Mouse (Mus musculus): ENCODE results near the gene Olfr1535.

Olfr1535 gene

DNA sequence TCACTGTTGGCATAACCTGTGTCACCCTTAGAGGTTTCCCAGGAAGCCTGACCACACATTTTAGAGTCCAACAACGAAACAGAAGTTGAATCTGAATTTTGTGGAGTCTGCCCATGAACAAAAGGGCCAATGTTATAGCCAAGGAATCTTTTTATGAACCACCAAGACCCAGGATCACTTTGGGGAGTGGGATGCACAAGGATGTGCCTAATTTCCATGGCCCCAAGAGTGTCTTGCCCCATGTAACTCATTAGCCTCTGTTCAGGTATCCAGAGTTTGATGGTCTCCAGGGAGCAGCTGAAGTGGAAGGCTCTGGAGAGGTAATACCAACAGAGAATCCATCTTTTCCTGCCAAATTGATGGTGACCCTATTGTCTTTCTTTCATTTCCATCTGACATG lies at the start of gene Olfr1535:
Gene Olfr1535, minus strand, starts transcription at position 101 of the 400 bp plus-strand sequence.
- DNase-seq (ENCODE audit: low spot score in 2 of 2): no peak

DNA sequence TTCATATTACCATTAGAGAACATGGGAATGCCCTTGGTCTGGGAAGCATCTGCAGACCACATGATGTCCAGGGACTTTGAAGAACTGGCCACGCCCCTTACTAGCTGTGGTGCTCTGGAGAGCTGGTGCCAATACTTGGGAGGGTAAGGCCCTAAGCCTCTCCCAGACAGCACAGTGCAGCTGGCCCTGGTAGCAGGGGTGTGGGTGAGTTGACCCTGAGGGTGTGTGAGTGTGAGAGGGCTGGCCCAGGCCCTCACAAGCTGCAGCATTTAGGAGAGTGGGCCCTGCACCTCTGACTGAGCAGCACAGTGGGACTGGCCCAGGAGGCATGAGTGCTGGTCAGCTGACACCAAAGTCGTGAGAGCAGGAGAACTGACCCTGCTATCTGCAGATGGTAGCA lies 31.9 kb upstream of the Olfr1535 start:
- no peak for DNase-seq (ENCODE audit: low spot score in 2 of 2)

DNA sequence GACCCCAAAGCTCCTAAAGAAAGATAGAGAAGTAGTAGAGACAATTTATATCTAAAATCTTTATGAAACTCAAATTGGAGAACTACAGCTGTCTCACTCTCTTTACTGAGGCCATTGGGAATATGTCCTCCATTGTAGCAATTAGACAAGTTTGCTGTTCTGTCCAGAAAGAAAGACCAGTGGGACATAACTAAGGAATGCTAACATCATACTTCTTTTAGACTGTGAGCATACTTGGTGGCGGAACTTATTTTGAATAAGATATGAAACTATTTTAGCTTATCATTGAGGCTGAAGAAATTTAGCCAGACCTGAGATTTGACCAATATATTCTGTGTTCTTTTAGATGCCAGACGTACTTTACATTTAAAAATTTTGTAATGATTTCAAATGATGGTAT lies 22.0 kb upstream of the Olfr1535 start, which contains the start of gene Olfr1364:
Gene Olfr1364, minus strand, starts transcription at position 101 of the 400 bp plus-strand sequence.
- no peak for DNase-seq (ENCODE audit: low spot score in 2 of 2)

DNA sequence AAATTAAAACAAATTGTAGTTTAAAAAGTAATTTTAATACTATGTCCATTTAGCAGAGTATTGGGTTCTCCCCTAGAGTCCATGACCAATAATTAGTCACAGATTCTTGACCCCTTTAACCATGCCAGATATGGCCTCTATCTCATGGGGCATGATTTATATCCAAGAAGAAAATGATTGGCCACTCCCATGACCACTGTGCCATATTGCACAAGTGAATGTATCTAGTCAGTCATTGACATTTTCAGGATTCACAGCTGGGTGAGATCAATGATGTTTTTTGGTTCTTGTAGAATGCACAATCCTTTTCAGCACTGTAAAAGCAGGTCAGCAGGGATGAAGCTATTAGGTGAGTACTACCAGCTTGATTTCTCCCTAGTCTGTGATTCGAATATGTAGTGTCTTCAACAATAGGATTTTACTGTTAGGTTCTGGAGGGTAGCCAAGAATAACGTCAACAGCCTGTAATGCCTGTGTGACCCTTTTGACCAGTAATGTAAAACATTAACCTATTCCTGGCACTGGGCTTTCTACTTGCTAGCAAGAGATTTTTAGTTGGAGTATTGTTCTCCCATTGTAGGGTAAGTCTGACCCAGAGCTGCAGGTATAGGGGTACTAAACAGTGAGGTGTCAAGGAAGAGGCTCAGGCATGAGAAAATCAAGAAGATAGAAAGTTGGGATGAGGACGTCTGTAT lies 9.1 kb downstream of the Olfr1535 start:
- DNase-seq (ENCODE audit: low spot score in 2 of 2): no peak

DNA sequence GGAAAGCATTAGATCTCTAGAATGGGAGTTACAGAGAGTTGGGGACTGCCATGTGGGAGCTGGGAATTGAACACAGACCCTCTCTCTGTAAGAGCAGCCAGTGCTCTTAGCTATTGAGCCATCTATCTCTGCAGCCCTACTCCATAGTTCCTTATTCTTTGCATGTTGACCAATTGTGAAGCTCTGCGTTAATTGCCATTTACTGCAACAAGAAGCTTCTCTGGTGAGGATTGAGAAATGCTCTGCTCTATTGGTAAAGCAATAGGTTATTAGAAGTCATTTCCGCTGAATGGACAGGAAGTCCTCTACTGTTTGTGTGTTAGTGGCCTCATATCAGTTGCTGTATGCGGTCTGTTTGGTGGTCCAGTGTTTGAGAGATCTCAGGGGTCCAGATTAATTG lies 10.2 kb downstream of the Olfr1535 start:
- no peak for DNase-seq (ENCODE audit: low spot score in 2 of 2)

DNA sequence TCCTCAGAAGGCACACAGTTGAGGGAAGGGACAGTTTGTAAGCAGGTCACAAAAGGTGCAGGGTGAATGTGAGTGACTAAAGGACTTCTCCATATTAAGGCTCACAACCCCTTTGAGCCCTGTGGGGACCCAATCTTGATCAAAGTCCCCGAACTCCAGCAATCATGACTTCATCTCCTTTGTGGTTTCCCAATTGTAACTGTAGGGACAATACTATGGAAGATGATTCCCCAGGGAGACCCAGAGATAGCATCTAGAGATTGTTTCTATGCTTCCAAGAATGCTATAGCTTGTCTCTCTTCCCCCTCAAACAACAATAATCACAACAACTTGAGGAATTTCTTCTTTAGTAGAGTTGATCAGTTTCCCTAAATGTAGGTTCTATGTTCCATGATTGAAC lies 17.0 kb downstream of the Olfr1535 start, which contains the start of gene Olfr1366:
Gene Olfr1366, minus strand, starts transcription at position 101 of the 400 bp plus-strand sequence.
- DNase-seq (ENCODE audit: low spot score in 2 of 2): no peak

DNA sequence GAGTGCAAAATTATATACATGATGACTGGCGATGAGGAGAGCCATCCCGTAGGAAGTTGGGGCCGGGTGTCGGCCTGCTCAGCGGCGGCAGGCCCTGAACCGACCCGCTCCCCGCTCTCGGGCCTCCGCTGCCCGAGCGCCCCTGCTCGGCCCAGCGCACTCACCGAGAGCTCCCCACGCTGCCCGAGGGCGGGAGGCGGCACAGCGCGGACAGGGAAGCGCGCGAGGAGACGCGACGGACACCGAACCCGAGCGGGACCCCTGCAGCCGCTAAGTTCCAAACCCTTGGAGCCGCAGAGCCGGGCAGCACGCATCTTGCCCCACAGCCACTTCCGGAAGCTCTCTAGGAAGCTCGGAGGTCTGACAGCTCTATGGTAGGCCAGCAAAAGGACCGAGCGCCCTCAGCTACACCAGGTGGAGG lies 28.9 kb downstream of the Olfr1535 start, which contains the start of gene Zkscan8:
Gene Zkscan8, minus strand, starts transcription at position 340 of the 421 bp plus-strand sequence.
- peak; percentile 65 to 82 for DNase-seq (ENCODE audit: low spot score in 2 of 2)

DNA sequence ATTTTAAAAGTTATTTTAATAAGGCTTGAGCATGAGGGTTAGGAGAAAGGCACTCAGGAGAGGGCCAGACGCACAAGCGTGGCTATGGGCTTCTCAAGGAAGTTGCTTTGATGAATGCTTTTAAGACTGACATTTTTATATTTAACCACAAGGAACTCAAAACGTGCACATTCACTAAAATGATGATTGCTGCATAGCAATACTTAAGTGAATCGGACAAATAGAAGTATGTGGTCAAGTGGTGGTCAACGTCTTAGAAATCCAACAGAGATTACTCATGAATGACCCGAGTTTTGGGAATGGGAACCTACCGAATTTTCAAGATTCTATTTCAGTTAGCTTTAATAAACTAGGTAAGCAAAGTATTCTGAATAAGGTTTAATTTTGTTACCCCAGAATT lies 29.6 kb downstream of the Olfr1535 start:
- DNase-seq (ENCODE audit: low spot score in 2 of 2): no peak

DNA sequence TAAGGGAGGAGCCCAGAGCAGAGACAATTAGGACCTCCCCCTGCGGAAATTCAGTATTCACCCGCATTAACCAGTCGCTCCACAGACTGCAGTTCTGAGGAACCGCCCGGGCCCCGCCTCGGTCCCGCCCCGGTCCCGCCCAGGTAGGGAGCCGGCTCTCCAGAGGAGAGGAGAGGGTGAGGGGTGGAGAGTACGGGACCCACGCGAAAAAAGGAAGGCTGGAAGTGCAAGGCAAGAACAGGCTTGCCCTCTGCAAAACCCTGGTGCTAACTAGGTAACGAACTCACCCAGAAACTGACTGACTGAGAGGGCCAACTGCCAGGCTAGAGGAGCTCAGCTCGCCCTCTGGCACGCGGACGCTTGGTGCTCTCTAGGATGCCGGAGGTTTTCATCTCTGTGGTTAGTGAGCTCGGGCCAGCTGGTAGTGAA lies 53.5 kb downstream of the Olfr1535 start:
- DNase-seq (ENCODE audit: low spot score in 2 of 2): peak; percentile 34 to 64

All from frontal cortex, postnatal 10 days (tissue).